Mouse (Mus musculus) liver, embryonic 14.5 days (tissue): ENCODE data around the gene Fras1. TPM values are rescaled to one million over a fixed set of nuclear protein-coding genes. Genes with fewer than 3 reads are reported as not detected.

Experiments used
- ATAC-seq: fragments of 200-750 bp; cut with Nextera tagmentation; 2 replicates; pipeline ENCODE4 v1.8.0; 2017; ENCODE audit warnings: moderate number of reproducible peaks, mild to moderate bottlenecking, moderate library complexity; ENCODE audit not compliant: insufficient read depth
- DNase-seq, 3 experiments: peaks; one replicate each; pipeline ENCODE4 v3.0.0-alpha.2; 2012 to 2013; ENCODE audit warnings: low read depth in 3 of 3, low spot score in 3 of 3
- H3K27ac ChIP-seq: fragments of 300-500 bp; sonication (generic); 2 replicates; pipeline ENCODE4 v1.5.1; 2014; ENCODE audit warnings: moderate library complexity, mild to moderate bottlenecking, control low read depth, inconsistent platforms
- H3K27me3 ChIP-seq: fragments of 300-500 bp; sonication (generic); 2 replicates; pipeline ENCODE4 v1.6.1; 2014; ENCODE audit warnings: mild to moderate bottlenecking, low read length, moderate library complexity; ENCODE audit not compliant: control insufficient read depth, insufficient read depth
- H3K36me3 ChIP-seq: fragments of 300-500 bp; sonication (generic); replicated peaks from 2 replicates; pipeline ENCODE4 v1.6.1; 2014; ENCODE audit warnings: low read depth; ENCODE audit not compliant: control insufficient read depth, insufficient read depth
- H3K4me1 ChIP-seq, 2 experiments: fragments of 200-500 bp in 1 of 2; fragments of 300-500 bp in 1 of 2; sonication (generic) in 1 of 2; replicated peaks; 2 replicates each; pipeline ENCODE4 v1.6.1; 2012 to 2014; ENCODE audit warnings: antibody characterized with exemption in 1 of 2, inconsistent platforms in 1 of 2, low read length in 1 of 2; ENCODE audit not compliant: control insufficient read depth in 2 of 2, insufficient read depth in 2 of 2
- H3K4me2 ChIP-seq: fragments of 300-500 bp; sonication (generic); 2 replicates; pipeline ENCODE4 v1.6.1; 2014; ENCODE audit warnings: low read depth, mild to moderate bottlenecking, control low read depth, moderate library complexity
- H3K4me3 ChIP-seq, 2 experiments: fragments of 200-500 bp in 1 of 2; fragments of 300-500 bp in 1 of 2; sonication (generic) in 1 of 2; 2 replicates each; pipeline ENCODE4 v1.5.1; 2012 to 2014; ENCODE audit warnings: low read depth in 2 of 2, low read length in 2 of 2, mild to moderate bottlenecking in 2 of 2, control low read depth in 1 of 2, inconsistent platforms in 1 of 2, moderate library complexity in 1 of 2; ENCODE audit not compliant: insufficient read depth in 1 of 2
- H3K9ac ChIP-seq: fragments of 300-500 bp; sonication (generic); replicated peaks from 2 replicates; pipeline ENCODE4 v1.6.1; 2014; ENCODE audit warnings: mild to moderate bottlenecking, control low read depth, moderate library complexity
- H3K9me3 ChIP-seq: fragments of 300-500 bp; sonication (generic); 2 replicates; pipeline ENCODE4 v1.6.1; 2016; ENCODE audit warnings: low read length, mixed read lengths; ENCODE audit not compliant: control insufficient read depth
- CTCF ChIP-seq: IDR thresholded peaks from 2 replicates; pipeline ENCODE4 v1.5.1; 2016; ENCODE audit warnings: antibody characterized with exemption, low read depth, control low read depth
- EP300 ChIP-seq: IDR thresholded peaks from 2 replicates; pipeline ENCODE4 v1.6.1; 2016; ENCODE audit warnings: antibody characterized with exemption, low read depth
- WGBS: fragments of 180-500 bp; shearing (Covaris S2); extraction: QIAGEN DNeasy Blood & Tissue Kit; methylation state at CpG from one replicate; pipeline ENCODE4 v1.1.7; 2014; ENCODE audit not compliant: insufficient replicate concordance; 5-methylcytosine and 5-hydroxymethylcytosine counted together
- polyA plus RNA-seq, 2 experiments: library from polyadenylated mRNA; depleted of rRNA in 1 of 2; stranded (reverse) in 1 of 2; unstranded in 1 of 2; fragments of >200 nt; fragmentation: Nextera tagmentation in 1 of 2; extraction: Ambion mirVana in 1 of 2; gene quantifications; 2 replicates each; pipeline versions ENCODE4 v1.2.1 to v1.2.3; 2012 to 2014

The Fras1 gene
- polyA plus RNA-seq, 2 experiments: 0.46 to 1.1 TPM

DNA sequence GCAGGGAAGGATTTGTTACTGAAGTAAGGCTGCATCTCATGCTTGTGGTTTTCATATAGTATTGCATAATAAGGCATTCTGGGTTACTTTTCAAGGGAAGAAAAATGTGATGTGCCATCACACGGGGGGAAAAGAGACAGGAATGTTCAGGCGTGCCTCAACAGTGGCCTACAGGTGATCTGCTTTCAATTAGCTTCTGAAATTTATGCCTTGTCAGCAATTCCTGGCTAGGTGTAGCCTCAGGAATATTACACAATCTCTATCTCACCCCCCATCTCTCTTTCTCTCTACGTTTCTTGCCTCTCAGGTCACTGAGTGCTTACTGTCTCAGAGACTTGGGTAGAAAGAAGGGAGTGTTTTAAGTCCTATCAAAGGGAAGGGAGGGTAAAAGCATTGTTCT lies 204.9 kb downstream of the Fras1 start:
- H3K4me3 ChIP-seq: no peak overlapping the region
- WGBS: 45% methylated on average over 3 of the region's 3 CpGs
- H3K27ac ChIP-seq: no peak overlapping the region
- TF ChIP-seq EP300: no peak
- TF ChIP-seq CTCF: no peak
- H3K36me3 ChIP-seq: no peaks in the 10 kb centered on the region
- H3K9ac ChIP-seq: no peak overlapping the region
- no peaks in the 10 kb centered on the region for H3K9me3 ChIP-seq
- H3K4me2 ChIP-seq: no peak overlapping the region
- DNase-seq (no peak), ATAC-seq (no peak)
- H3K4me1 ChIP-seq: no peaks in the 10 kb centered on the region
- no peaks in the 10 kb centered on the region for H3K27me3 ChIP-seq

DNA sequence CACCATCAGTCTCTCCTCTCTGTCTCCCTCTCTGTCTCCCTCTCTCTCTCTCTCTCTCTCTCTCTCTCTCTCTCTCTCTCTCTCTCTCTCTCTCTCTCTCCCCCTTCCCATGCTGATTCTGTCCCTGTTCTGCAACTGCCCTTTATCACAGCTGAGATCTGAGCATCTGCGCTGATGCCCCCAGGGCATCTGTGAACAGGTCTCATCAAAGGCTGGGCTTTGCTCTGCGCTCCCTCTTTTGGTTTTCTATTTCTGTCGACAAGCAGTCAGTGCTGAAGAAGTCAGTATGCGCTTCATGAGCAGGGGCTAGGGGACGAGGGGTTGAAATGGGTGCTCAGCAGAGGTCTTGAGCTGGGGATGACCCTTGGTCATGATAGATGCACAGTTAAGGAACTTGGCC lies 206.2 kb downstream of the Fras1 start:
- WGBS: 58% methylated on average over 5 of the region's 5 CpGs
- Histone ChIP-seq H3K27ac (no peak overlapping the region), H3K4me2 (no peak overlapping the region), H3K4me3 (no peak overlapping the region), H3K36me3 (no peaks in the 10 kb centered on the region), H3K27me3 (no peaks in the 10 kb centered on the region), H3K4me1 (no peaks in the 10 kb centered on the region), H3K9ac (no peak overlapping the region), H3K9me3 (no peaks in the 10 kb centered on the region)
- DNase-seq: no peak
- no peak for ATAC-seq
- TF ChIP-seq CTCF (no peak), EP300 (no peak)

DNA sequence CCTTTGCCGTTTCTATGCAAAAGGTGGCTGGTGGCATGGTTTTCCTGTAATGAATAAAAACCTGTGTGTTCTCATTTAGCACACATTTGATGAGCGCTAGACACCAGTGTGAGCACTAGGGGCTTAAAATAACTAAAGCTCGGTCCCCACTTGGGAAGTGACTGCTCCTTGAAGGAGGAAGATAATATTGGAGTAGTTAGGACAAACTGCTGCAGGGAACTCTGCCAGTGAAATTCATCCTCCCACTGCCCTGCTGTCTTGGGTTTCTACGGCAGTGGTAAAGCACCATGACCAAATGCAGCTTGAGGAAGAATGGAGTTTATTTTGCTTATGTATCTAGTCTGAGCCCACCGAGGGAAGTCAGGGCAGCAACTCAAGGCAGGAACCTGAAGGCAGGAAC lies 211.0 kb downstream of the Fras1 start:
- H3K36me3 ChIP-seq: no peaks in the 10 kb centered on the region
- no peak overlapping the region for H3K4me3 ChIP-seq
- H3K9me3 ChIP-seq: no peaks in the 10 kb centered on the region
- no peaks in the 10 kb centered on the region for H3K4me1 ChIP-seq
- no peak for TF ChIP-seq EP300
- no peak for TF ChIP-seq CTCF
- H3K27ac ChIP-seq: no peak overlapping the region
- no peak overlapping the region for H3K9ac ChIP-seq
- H3K4me2 ChIP-seq: no peak overlapping the region
- DNase-seq (no peak), ATAC-seq (no peak)
- WGBS: 69% methylated on average over 5 of the region's 5 CpGs
- no peaks in the 10 kb centered on the region for H3K27me3 ChIP-seq

- TF ChIP-seq EP300: no peak
- TF ChIP-seq CTCF: no peak
- no peaks in the 10 kb centered on the region for H3K9me3 ChIP-seq
- 81% methylated on average over 6 of the region's 6 CpGs for WGBS
- H3K36me3 ChIP-seq: no peaks in the 10 kb centered on the region
- H3K4me3 ChIP-seq: no peak overlapping the region
- ATAC-seq (no peak), DNase-seq (no peak)
- H3K9ac ChIP-seq: no peak overlapping the region
- H3K4me2 ChIP-seq: no peak overlapping the region
- H3K27ac ChIP-seq: no peak overlapping the region
- no peaks in the 10 kb centered on the region for H3K4me1 ChIP-seq
- H3K27me3 ChIP-seq: no peaks in the 10 kb centered on the region
These were observed 216.9 kb downstream of the Fras1 start for GRCm38 (mm10) chr5:96590621-96591020.

DNA sequence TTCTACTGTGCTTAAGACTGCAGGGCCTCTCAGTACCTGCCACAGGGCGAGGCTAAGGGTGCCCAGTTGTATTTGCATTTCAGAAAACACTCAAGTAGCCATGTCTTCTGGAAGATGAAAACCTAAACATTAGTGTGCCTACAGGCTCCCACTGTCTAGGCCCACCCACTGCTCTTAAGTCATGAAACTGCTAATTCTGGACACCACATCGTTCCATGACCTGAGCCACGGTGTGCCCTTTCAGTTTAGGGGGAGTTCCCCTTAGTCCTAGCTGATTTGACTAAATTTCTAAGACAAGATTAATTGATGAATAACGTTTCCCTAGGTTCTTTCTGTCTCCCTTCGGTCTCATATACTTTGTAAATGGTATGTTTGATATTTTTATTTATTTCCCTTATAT lies 222.0 kb downstream of the Fras1 start:
- TF ChIP-seq EP300 (no peak), CTCF (no peak)
- 49% methylated on average over 5 of the region's 5 CpGs for WGBS
- H3K27ac ChIP-seq: no peak overlapping the region
- H3K9me3 ChIP-seq: no peaks in the 10 kb centered on the region
- H3K27me3 ChIP-seq: no peaks in the 10 kb centered on the region
- no peaks in the 10 kb centered on the region for H3K4me1 ChIP-seq
- H3K36me3 ChIP-seq: no peaks in the 10 kb centered on the region
- DNase-seq (no peak), ATAC-seq (no peak)
- H3K4me2 ChIP-seq: no peak overlapping the region
- no peak overlapping the region for H3K9ac ChIP-seq
- H3K4me3 ChIP-seq: no peak overlapping the region
